Comparison of ENCODE assay signal across 24 mouse cellular contexts in the genomic region with DNA sequence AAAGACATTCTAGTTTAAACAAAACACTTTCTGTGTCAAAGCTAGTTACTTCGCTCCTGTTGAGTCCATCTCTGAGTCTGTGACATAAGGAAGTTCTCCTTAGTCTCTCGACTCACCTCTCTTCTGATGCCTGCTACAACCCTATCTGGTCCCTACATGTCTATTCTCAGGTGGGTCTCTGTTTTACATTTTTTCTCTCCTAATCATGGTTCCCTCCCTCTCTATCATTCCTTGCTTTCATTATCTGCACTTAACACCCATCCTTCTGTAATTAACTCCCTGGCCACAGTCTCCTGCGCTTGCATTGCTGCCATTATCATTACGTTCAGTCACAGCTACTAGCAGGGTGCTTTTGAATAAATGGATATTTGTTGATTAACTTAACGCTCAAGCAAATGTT.
DNase-seq lines count a peak whose midpoint lies in the region; ATAC-seq and TF ChIP-seq lines count a peak whose summit lies in the region.
"Had no signal": no experiment of that assay in that cellular context is flagged by ENCODE, and none has a peak within 500 bp of the region (broad histone marks: within the 10 kb centered on the region; RNA-seq: fewer than 3 reads in every experiment).

No protein-coding gene starts in this region.

- 79% methylated on average over 5 of the region's 5 CpGs for WGBS in midbrain, embryonic 12.5 days
- 55% methylated on average over 5 of the region's 5 CpGs for WGBS in midbrain, postnatal 0 days
- 80% methylated on average over 5 of the region's 5 CpGs for WGBS in stomach, embryonic 15.5 days
- WGBS in stomach, postnatal 0 days = 85% methylated on average over 5 of the region's 5 CpGs
- 42% methylated on average over 5 of the region's 5 CpGs for WGBS in liver, embryonic 12.5 days (ENCODE audit: insufficient replicate concordance)

- H3K4me2 ChIP-seq in midbrain, embryonic 12.5 days (replicated peaks) = no peak overlapping the region
- no peak overlapping the region for H3K4me2 ChIP-seq in midbrain, postnatal 0 days (ENCODE audit: low read depth, low read length, poor library complexity, severe bottlenecking)
- H3K4me2 ChIP-seq in stomach, embryonic 15.5 days = no peak overlapping the region
- H3K4me2 ChIP-seq in stomach, postnatal 0 days (replicated peaks; ENCODE audit: low read depth) = no peak overlapping the region
- H3K4me2 ChIP-seq in liver, embryonic 12.5 days = peak overlapping the region; percentile 46
- H3K4me2 ChIP-seq: embryonic facial prominence, embryonic 12.5 days; heart, embryonic 12.5 days; limb, embryonic 15.5 days had no signal

- no peaks in the 10 kb centered on the region for H3K36me3 ChIP-seq in midbrain, embryonic 12.5 days
- no peaks in the 10 kb centered on the region for H3K36me3 ChIP-seq in midbrain, postnatal 0 days (ENCODE audit: insufficient read depth, low read length)
- H3K36me3 ChIP-seq in stomach, embryonic 15.5 days = no peaks in the 10 kb centered on the region
- no peaks in the 10 kb centered on the region for H3K36me3 ChIP-seq in stomach, postnatal 0 days (ENCODE audit: control insufficient read depth, insufficient read depth, low read length)
- H3K36me3 ChIP-seq in liver, embryonic 12.5 days = no peaks in the 10 kb centered on the region
- H3K36me3 ChIP-seq: embryonic facial prominence, embryonic 12.5 days; G1E; heart, embryonic 12.5 days; limb, embryonic 15.5 days had no signal

- DNase-seq in midbrain, postnatal 0 days (ENCODE audit: low spot score) = no peak
- DNase-seq in stomach, postnatal 0 days (ENCODE audit: low spot score) = no peak
- DNase-seq in kidney, postnatal 4 days = no peak
- DNase-seq in heart, adult 8-10 months (ENCODE audit: low spot score) = no peak
- DNase-seq: adrenal gland, adult 8-10 months; B cell, adult 2 months; cerebellum, adult 2 months; cerebellum, postnatal 25 days; forebrain, postnatal 0 days; gastrocnemius, postnatal 14 days; heart, adult 11 months; heart, postnatal 10 days; kidney, adult 11 months; thymus, postnatal 25 days had no signal

- no peak overlapping the region for H3K4me3 ChIP-seq in midbrain, embryonic 12.5 days
- no peak overlapping the region for H3K4me3 ChIP-seq in midbrain, postnatal 0 days (ENCODE audit: low read depth, low read length)
- no peak overlapping the region for H3K4me3 ChIP-seq in stomach, embryonic 15.5 days (replicated peaks)
- no peak overlapping the region for H3K4me3 ChIP-seq in stomach, postnatal 0 days (ENCODE audit: low read depth, low read length)
- no peak overlapping the region for H3K4me3 ChIP-seq in liver, embryonic 12.5 days
- H3K4me3 ChIP-seq: embryonic facial prominence, embryonic 12.5 days; heart, embryonic 12.5 days; limb, embryonic 15.5 days had no signal

- peak; percentile 32; the same call in 1 of the 2 replicates for ATAC-seq in midbrain, embryonic 12.5 days (ENCODE audit: low FRiP score, low read depth)
- ATAC-seq in midbrain, postnatal 0 days (ENCODE audit: low FRiP score) = no peak
- 0 out of 2 replicates have a peak, but pooled peaks have one; percentile 18 for ATAC-seq in stomach, embryonic 15.5 days (ENCODE audit: insufficient read depth, low FRiP score, low read depth)
- no peak for ATAC-seq in stomach, postnatal 0 days (ENCODE audit: low FRiP score, low TSS enrichment)
- ATAC-seq in liver, embryonic 12.5 days = peak; percentile 89
- ATAC-seq: activated CD4-positive, CD25-positive, alpha-beta regulatory T cell, adult 4 months; forebrain, postnatal 0 days had no signal

- H3K4me1 ChIP-seq in midbrain, embryonic 12.5 days = 0 out of 2 replicates have a peak, but pooled peaks cover 3% of the 10 kb centered on the region
- H3K4me1 ChIP-seq in midbrain, postnatal 0 days (ENCODE audit: insufficient read depth, low read length) = no peaks in the 10 kb centered on the region
- H3K4me1 ChIP-seq in stomach, embryonic 15.5 days = no peaks in the 10 kb centered on the region
- no peaks in the 10 kb centered on the region for H3K4me1 ChIP-seq in stomach, postnatal 0 days (replicated peaks; ENCODE audit: control insufficient read depth, insufficient read depth)
- H3K4me1 ChIP-seq in liver, embryonic 12.5 days = peaks cover 29% of the 10 kb centered on the region
- H3K4me1 ChIP-seq: limb, embryonic 15.5 days had no signal

- no peaks in the 10 kb centered on the region for H3K27me3 ChIP-seq in midbrain, embryonic 12.5 days
- H3K27me3 ChIP-seq in midbrain, postnatal 0 days (ENCODE audit: insufficient read depth, low read length) = no peaks in the 10 kb centered on the region
- no peaks in the 10 kb centered on the region for H3K27me3 ChIP-seq in stomach, embryonic 15.5 days (replicated peaks)
- H3K27me3 ChIP-seq in stomach, postnatal 0 days (ENCODE audit: control insufficient read depth, insufficient read depth, low read length) = no peaks in the 10 kb centered on the region
- H3K27me3 ChIP-seq in liver, embryonic 12.5 days (replicated peaks) = no peaks in the 10 kb centered on the region
- H3K27me3 ChIP-seq: CH12.LX; embryonic facial prominence, embryonic 12.5 days; heart, embryonic 12.5 days; limb, embryonic 15.5 days had no signal

- TF ChIP-seq EP300 in stomach, postnatal 0 days (optimal IDR thresholded peaks at IDR 0.05) = no peak

- no peak overlapping the region for H3K27ac ChIP-seq in midbrain, embryonic 12.5 days (replicated peaks)
- no peak overlapping the region for H3K27ac ChIP-seq in midbrain, postnatal 0 days (ENCODE audit: low read depth, low read length)
- H3K27ac ChIP-seq in stomach, embryonic 15.5 days = no peak overlapping the region
- no peak overlapping the region for H3K27ac ChIP-seq in stomach, postnatal 0 days (replicated peaks)
- peak overlapping the region; percentile 82 for H3K27ac ChIP-seq in liver, embryonic 12.5 days
- H3K27ac ChIP-seq: embryonic facial prominence, embryonic 12.5 days; limb, embryonic 15.5 days; macrophage had no signal

- TF ChIP-seq CTCF in midbrain, postnatal 0 days (IDR thresholded peaks at IDR 0.05) = no peak
- no peak for TF ChIP-seq CTCF in stomach, postnatal 0 days (IDR thresholded peaks at IDR 0.05; ENCODE audit: low read depth)

- no peak overlapping the region for H3K9ac ChIP-seq in midbrain, embryonic 12.5 days (replicated peaks)
- no peak overlapping the region for H3K9ac ChIP-seq in midbrain, postnatal 0 days (replicated peaks; ENCODE audit: low read length, poor library complexity, severe bottlenecking)
- no peak overlapping the region for H3K9ac ChIP-seq in stomach, embryonic 15.5 days
- no peak overlapping the region for H3K9ac ChIP-seq in stomach, postnatal 0 days (ENCODE audit: low read length)
- H3K9ac ChIP-seq in liver, embryonic 12.5 days = no peak overlapping the region
- H3K9ac ChIP-seq: embryonic facial prominence, embryonic 12.5 days; forebrain, postnatal 0 days; heart, embryonic 12.5 days; limb, embryonic 15.5 days had no signal

- H3K9me3 ChIP-seq in midbrain, embryonic 12.5 days = no peaks in the 10 kb centered on the region
- H3K9me3 ChIP-seq in midbrain, postnatal 0 days (ENCODE audit: low read length) = no peaks in the 10 kb centered on the region
- H3K9me3 ChIP-seq in stomach, embryonic 15.5 days = no peaks in the 10 kb centered on the region
- no peaks in the 10 kb centered on the region for H3K9me3 ChIP-seq in stomach, postnatal 0 days (ENCODE audit: control insufficient read depth, low read length)
- no peaks in the 10 kb centered on the region for H3K9me3 ChIP-seq in liver, embryonic 12.5 days (replicated peaks)
- H3K9me3 ChIP-seq: embryonic facial prominence, embryonic 12.5 days; heart, embryonic 12.5 days; limb, embryonic 15.5 days had no signal

Comparison
In these comparisons a context has a peak if more than half of its experiments do, and no peak if none do; other contexts are left out.
1. ATAC-seq: peak in midbrain, embryonic 12.5 days (single experiment), stomach, embryonic 15.5 days (single experiment) and liver, embryonic 12.5 days (single experiment); none in midbrain, postnatal 0 days (single experiment) and stomach, postnatal 0 days (single experiment).